Mouse (Mus musculus) kidney, postnatal 0 days (tissue): ENCODE measurements around the gene Mmaa. TPM values are rescaled to one million over a fixed set of nuclear protein-coding genes. Genes with fewer than 3 reads are reported as not detected.

ENCODE experiments used
- ATAC-seq: fragments of 200-750 bp; cut with Nextera tagmentation; replicated peaks from 2 replicates; pipeline ENCODE4 v1.8.0; 2017; ENCODE audit warnings: low read depth, moderate number of reproducible peaks, moderate TSS enrichment, moderate library complexity; ENCODE audit not compliant: low FRiP score
- DNase-seq: peaks from one replicate; pipeline ENCODE4 v3.0.0-alpha.2; 2016; ENCODE audit warnings: low spot score
- H3K27ac ChIP-seq: fragments of 300-500 bp; sonication (generic); 2 replicates; pipeline ENCODE4 v1.5.1; 2014; ENCODE audit warnings: mild to moderate bottlenecking
- H3K27me3 ChIP-seq: fragments of 300-500 bp; sonication (generic); 2 replicates; pipeline ENCODE4 v1.6.1; 2014; ENCODE audit warnings: low read length, mixed read lengths; ENCODE audit not compliant: insufficient read depth
- H3K36me3 ChIP-seq: fragments of 300-500 bp; sonication (generic); 2 replicates; pipeline ENCODE4 v1.6.1; 2014; ENCODE audit warnings: low read length, mixed read lengths; ENCODE audit not compliant: insufficient read depth
- H3K4me1 ChIP-seq: fragments of 300-500 bp; sonication (generic); replicated peaks from 2 replicates; pipeline ENCODE4 v1.6.1; 2014; ENCODE audit warnings: antibody characterized with exemption, low read length, mixed read lengths; ENCODE audit not compliant: insufficient read depth
- H3K4me2 ChIP-seq: fragments of 300-500 bp; sonication (generic); 2 replicates; pipeline ENCODE4 v1.6.1; 2014; ENCODE audit warnings: mild to moderate bottlenecking, low read length, moderate library complexity, mixed read lengths
- H3K4me3 ChIP-seq: fragments of 300-500 bp; sonication (generic); replicated peaks from 2 replicates; pipeline ENCODE4 v1.5.1; 2014; ENCODE audit warnings: low read depth, low read length
- H3K9ac ChIP-seq: fragments of 300-500 bp; sonication (generic); 2 replicates; pipeline ENCODE4 v1.6.1; 2014; ENCODE audit warnings: low read depth, low read length
- H3K9me3 ChIP-seq: fragments of 300-500 bp; sonication (generic); replicated peaks from 2 replicates; pipeline ENCODE4 v1.6.1; 2016; ENCODE audit warnings: low read length, inconsistent platforms, mixed read lengths
- CTCF ChIP-seq: IDR thresholded peaks from 2 replicates; pipeline ENCODE4 v1.5.1; 2016; ENCODE audit warnings: antibody characterized with exemption, low read depth, mild to moderate bottlenecking, moderate library complexity
- WGBS: fragments of 180-500 bp; shearing (Covaris S2); extraction: QIAGEN DNeasy Blood & Tissue Kit; methylation state at CpG from one replicate; pipeline ENCODE4 v1.1.7; 2014; 5-methylcytosine and 5-hydroxymethylcytosine counted together
- polyA plus RNA-seq: library from polyadenylated mRNA; unstranded; fragments of >200 nt; fragmentation: Nextera tagmentation; extraction: Ambion mirVana; gene quantifications from 2 replicates; pipeline ENCODE4 v1.2.1, GENCODE M21; 2015

Gene Mmaa
- polyA plus RNA-seq, 1 experiment from 2014 or later, result 15.0 TPM

GRCm38 (mm10) chr8:79284626-79285025 lies 10.1 kb downstream of the Mmaa start:
- no peaks in the 10 kb centered on the region for H3K4me1 ChIP-seq
- no peaks in the 10 kb centered on the region for H3K9me3 ChIP-seq
- WGBS, result 86% methylated on average over 3 of the region's 3 CpGs
- no peak overlapping the region for H3K4me2 ChIP-seq
- ATAC-seq (no peak), DNase-seq (no peak)
- H3K27me3 ChIP-seq, result no peaks in the 10 kb centered on the region
- no peak overlapping the region for H3K9ac ChIP-seq
- H3K36me3 ChIP-seq, result peaks cover 7% of the 10 kb centered on the region; the same call in 1 of the 2 replicates
- TF ChIP-seq CTCF, result no peak
- no peak overlapping the region for H3K27ac ChIP-seq
- H3K4me3 ChIP-seq, result no peak overlapping the region

DNA sequence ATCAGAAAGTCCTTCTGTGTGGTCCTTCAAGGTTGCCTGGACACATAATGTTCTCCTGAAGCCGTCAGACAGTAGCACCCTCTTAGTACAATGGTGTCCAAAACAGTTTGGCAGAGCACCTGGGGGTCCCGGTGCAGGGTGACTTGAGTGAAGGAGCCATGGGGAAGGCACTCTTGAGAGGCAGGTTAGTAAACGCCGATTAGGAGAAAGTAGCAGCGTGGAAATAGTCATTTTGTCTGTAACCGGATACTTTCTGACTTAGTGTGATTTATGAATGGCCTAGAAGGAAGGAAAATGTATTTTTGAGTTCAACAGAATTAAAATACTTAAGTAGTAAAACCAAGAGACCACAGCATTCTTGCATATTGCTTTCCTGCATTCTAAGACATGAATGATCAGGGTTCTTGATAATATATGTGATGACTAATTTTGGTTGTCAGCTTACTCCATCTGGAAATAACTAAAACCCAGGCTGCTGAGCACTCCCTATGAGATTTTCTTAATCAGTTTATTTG lies 13.3 kb downstream of the Mmaa start:
- Histone ChIP-seq H3K4me2 (no peak overlapping the region), H3K4me1 (no peaks in the 10 kb centered on the region), H3K36me3 (peaks cover 8% of the 10 kb centered on the region; the same call in 1 of the 2 replicates), H3K9me3 (no peaks in the 10 kb centered on the region), H3K27me3 (no peaks in the 10 kb centered on the region), H3K4me3 (no peak overlapping the region), H3K27ac (no peak overlapping the region), H3K9ac (no peak overlapping the region)
- 55% methylated on average over 6 of the region's 6 CpGs for WGBS
- no peak for ATAC-seq
- no peak for TF ChIP-seq CTCF
- DNase-seq, result peak; percentile 63

- Histone ChIP-seq H3K4me2 (no peak overlapping the region), H3K4me3 (no peak overlapping the region), H3K36me3 (peaks cover 18% of the 10 kb centered on the region; the same call in 1 of the 2 replicates), H3K27ac (no peak overlapping the region), H3K4me1 (no peaks in the 10 kb centered on the region), H3K27me3 (no peaks in the 10 kb centered on the region), H3K9me3 (no peaks in the 10 kb centered on the region), H3K9ac (no peak overlapping the region)
- ATAC-seq (no peak), DNase-seq (no peak)
- 69% methylated on average over 8 of the region's 8 CpGs for WGBS
- no peak for TF ChIP-seq CTCF
These were observed 17.4 kb downstream of the Mmaa start for GRCm38 (mm10) chr8:79277264-79277870.

DNA sequence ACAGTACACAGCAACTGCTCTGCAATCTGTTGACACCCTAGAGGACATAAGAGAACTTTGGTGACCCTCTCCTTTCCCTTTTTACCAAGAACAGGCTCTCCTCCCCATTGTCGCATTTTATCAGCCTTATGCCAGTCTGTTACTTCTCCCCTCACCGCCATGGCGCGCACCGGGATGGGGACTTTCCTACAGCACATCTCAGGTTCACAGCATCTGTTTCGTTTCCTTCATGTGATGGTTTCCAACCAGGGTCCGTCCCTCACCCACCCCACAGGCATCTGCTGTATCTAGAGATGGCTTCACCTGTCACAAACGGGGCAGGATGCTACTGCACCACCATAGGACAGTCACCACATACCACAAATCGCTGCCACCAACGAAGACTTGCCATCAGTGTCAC lies 19.8 kb downstream of the Mmaa start:
- DNase-seq (no peak), ATAC-seq (no peak)
- Histone ChIP-seq H3K9ac (no peak overlapping the region), H3K27me3 (no peaks in the 10 kb centered on the region), H3K27ac (no peak overlapping the region), H3K4me3 (no peak overlapping the region), H3K4me2 (no peak overlapping the region), H3K4me1 (no peaks in the 10 kb centered on the region), H3K9me3 (no peaks in the 10 kb centered on the region), H3K36me3 (peaks cover 28% of the 10 kb centered on the region; the same call in 1 of the 2 replicates)
- TF ChIP-seq CTCF, result no peak
- 91% methylated on average over 10 of the region's 10 CpGs for WGBS

GRCm38 (mm10) chr8:79273776-79274175 lies 21.0 kb downstream of the Mmaa start:
- no peak for TF ChIP-seq CTCF

GRCm38 (mm10) chr8:79272676-79273075 lies 22.1 kb downstream of the Mmaa start:
- peak; percentile 9; the same call in 1 of the 2 replicates for TF ChIP-seq CTCF
- Histone ChIP-seq H3K36me3 (peaks cover 33% of the 10 kb centered on the region; the same call in 1 of the 2 replicates), H3K4me2 (no peak overlapping the region), H3K9ac (no peak overlapping the region), H3K9me3 (no peaks in the 10 kb centered on the region), H3K4me3 (no peak overlapping the region), H3K27me3 (no peaks in the 10 kb centered on the region), H3K4me1 (no peaks in the 10 kb centered on the region), H3K27ac (no peak overlapping the region)
- DNase-seq, result no peak
- WGBS, result 83% methylated on average over 4 of the region's 4 CpGs
- no peak for ATAC-seq

More at GRCm38 (mm10) chr8:79273776-79274175, 21.0 kb downstream of the Mmaa start:
- H3K27me3 ChIP-seq, result no peaks in the 10 kb centered on the region
- ATAC-seq, result no peak
- H3K36me3 ChIP-seq, result peaks cover 27% of the 10 kb centered on the region; the same call in 1 of the 2 replicates
- no peak overlapping the region for H3K27ac ChIP-seq
- WGBS, result 93% methylated on average over 6 of the region's 6 CpGs
- no peak for DNase-seq
- H3K4me2 ChIP-seq, result no peak overlapping the region
- no peaks in the 10 kb centered on the region for H3K4me1 ChIP-seq
- H3K9ac ChIP-seq, result no peak overlapping the region
- no peak overlapping the region for H3K4me3 ChIP-seq
- no peaks in the 10 kb centered on the region for H3K9me3 ChIP-seq
